Mouse (Mus musculus) kidney, embryonic 16.5 days (tissue): ENCODE results near the gene Mmp2. TPM values are rescaled to one million over a fixed set of nuclear protein-coding genes. Genes with fewer than 3 reads are reported as not detected.

Experiments
- ATAC-seq: fragments of 200-750 bp; cut with Nextera tagmentation; 2 replicates; pipeline ENCODE4 v1.8.0; 2017; ENCODE audit warnings: moderate TSS enrichment; ENCODE audit not compliant: low FRiP score, low TSS enrichment
- H3K27ac ChIP-seq: fragments of 300-500 bp; sonication (generic); 2 replicates; pipeline ENCODE4 v1.5.1; 2014; ENCODE audit warnings: low read length
- H3K27me3 ChIP-seq: fragments of 300-500 bp; sonication (generic); 2 replicates; pipeline ENCODE4 v1.6.1; 2014; ENCODE audit warnings: low read length, control low read depth, mixed read lengths; ENCODE audit not compliant: insufficient read depth
- H3K36me3 ChIP-seq: fragments of 300-500 bp; sonication (generic); 2 replicates; pipeline ENCODE4 v1.6.1; 2014; ENCODE audit warnings: low read length, control low read depth, mixed read lengths; ENCODE audit not compliant: insufficient read depth
- H3K4me1 ChIP-seq: fragments of 300-500 bp; sonication (generic); 2 replicates; pipeline ENCODE4 v1.6.1; 2014; ENCODE audit warnings: low read length, control low read depth, mixed read lengths; ENCODE audit not compliant: insufficient read depth
- H3K4me2 ChIP-seq: fragments of 300-500 bp; sonication (generic); replicated peaks from 2 replicates; pipeline ENCODE4 v1.6.1; 2014; ENCODE audit warnings: low read depth, low read length
- H3K4me3 ChIP-seq: fragments of 300-500 bp; sonication (generic); 2 replicates; pipeline ENCODE4 v1.5.1; 2014; ENCODE audit warnings: mild to moderate bottlenecking, low read length
- H3K9ac ChIP-seq: fragments of 300-500 bp; sonication (generic); replicated peaks from 2 replicates; pipeline ENCODE4 v1.6.1; 2014; ENCODE audit warnings: low read length
- H3K9me3 ChIP-seq: fragments of 300-500 bp; sonication (generic); 2 replicates; pipeline ENCODE4 v1.6.1; 2016; ENCODE audit warnings: low read length, control low read depth
- WGBS: fragments of 180-500 bp; shearing (Covaris S2); extraction: QIAGEN DNeasy Blood & Tissue Kit; methylation state at CpG from one replicate; pipeline ENCODE4 v1.1.7; 2014; 5-methylcytosine and 5-hydroxymethylcytosine counted together
- polyA plus RNA-seq: library from polyadenylated mRNA; unstranded; fragments of >200 nt; fragmentation: Nextera tagmentation; extraction: Ambion mirVana; gene quantifications from 2 replicates; pipeline ENCODE4 v1.2.1, GENCODE M21; 2015

The Mmp2 gene
- polyA plus RNA-seq, 1 experiment from 2014 or later: 148 TPM

DNA sequence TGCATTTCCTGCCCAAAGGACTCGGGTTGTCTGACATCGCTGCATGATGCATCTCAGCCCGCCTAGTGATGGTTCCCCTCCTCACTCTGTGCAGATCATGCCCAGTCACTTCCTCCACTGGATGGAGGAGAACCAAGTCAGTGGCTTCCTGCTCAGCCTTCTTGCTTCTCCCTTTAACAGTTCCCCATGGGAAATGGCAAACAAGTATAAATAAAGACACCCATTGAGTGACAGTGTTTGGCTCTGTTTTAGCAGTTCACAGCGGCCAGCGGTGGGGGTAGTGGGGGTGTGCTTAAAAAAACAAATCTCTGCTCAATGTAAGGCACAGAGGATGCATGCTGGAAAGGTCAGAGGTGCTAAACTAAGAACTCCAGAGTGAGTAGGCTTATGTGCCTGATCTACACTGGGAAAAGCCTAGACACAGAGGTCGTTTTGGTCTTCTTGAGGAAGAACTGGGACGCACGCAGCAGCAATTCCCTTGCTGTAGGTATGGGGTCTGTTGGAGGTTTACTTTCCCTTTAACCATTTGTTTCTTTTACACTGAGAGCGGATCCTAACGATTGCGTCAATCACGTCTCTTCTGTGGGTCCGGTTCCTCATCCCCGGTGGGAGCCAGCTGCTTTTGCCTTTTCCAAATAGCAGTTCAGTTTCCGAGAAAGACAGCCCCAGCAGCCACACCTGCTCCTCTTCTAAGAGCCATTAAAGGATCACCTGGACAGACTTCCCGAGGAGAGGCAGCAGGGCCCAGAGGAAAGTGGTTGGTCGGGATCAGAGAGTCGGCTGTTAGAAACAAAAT, 26.3 kb downstream of the Mmp2 start:
- Histone ChIP-seq H3K27me3 (no peaks in the 10 kb centered on the region), H3K9me3 (no peaks in the 10 kb centered on the region), H3K27ac (no peak overlapping the region), H3K36me3 (no peaks in the 10 kb centered on the region), H3K4me3 (no peak overlapping the region), H3K4me1 (peaks cover 44% of the 10 kb centered on the region), H3K9ac (no peak overlapping the region), H3K4me2 (no peak overlapping the region)
- no peak for ATAC-seq
- 39% methylated on average over 18 of the region's 18 CpGs for WGBS

- no peak for ATAC-seq
- Histone ChIP-seq H3K4me3 (peak overlapping the region; percentile 63; the same call in 1 of the 2 replicates), H3K36me3 (no peaks in the 10 kb centered on the region), H3K9ac (no peak overlapping the region), H3K4me2 (peak overlapping the region; percentile 71; the same call in 1 of the 2 replicates), H3K27ac (no peak overlapping the region), H3K27me3 (no peaks in the 10 kb centered on the region), H3K9me3 (no peaks in the 10 kb centered on the region), H3K4me1 (peaks cover 33% of the 10 kb centered on the region)
- WGBS: 90% methylated on average over 3 of the region's 3 CpGs
These were observed 27.6 kb downstream of the Mmp2 start for GRCm38 (mm10) chr8:92854673-92855072.

- H3K36me3 ChIP-seq: no peaks in the 10 kb centered on the region
- 1% methylated on average over 50 of the region's 50 CpGs for WGBS
- H3K27ac ChIP-seq: no peak within 1 kb of the TSS
- no peaks in the 10 kb centered on the region for H3K9me3 ChIP-seq
- ATAC-seq: peak; percentile 72
- H3K4me3 ChIP-seq: peak within 1 kb of the TSS; percentile 63
- H3K9ac ChIP-seq: peak within 1 kb of the TSS; percentile 74
- peaks cover 27% of the 10 kb centered on the region for H3K4me1 ChIP-seq
- H3K4me2 ChIP-seq: peak within 1 kb of the TSS; percentile 71
- no peaks in the 10 kb centered on the region for H3K27me3 ChIP-seq
These were observed 28.2 kb downstream of the Mmp2 start, which contains the start of gene Lpcat2 for GRCm38 (mm10) chr8:92855171-92855894. Gene Lpcat2 (plus strand): TSS chr8:92855339.

GRCm38 (mm10) chr8:92856273-92856986, 29.3 kb downstream of the Mmp2 start:
- no peak overlapping the region for H3K27ac ChIP-seq
- no peak overlapping the region for H3K4me3 ChIP-seq
- no peaks in the 10 kb centered on the region for H3K27me3 ChIP-seq
- peak overlapping the region; percentile 71 for H3K4me2 ChIP-seq
- H3K9ac ChIP-seq: no peak overlapping the region
- 75% methylated on average over 7 of the region's 7 CpGs for WGBS
- H3K9me3 ChIP-seq: no peaks in the 10 kb centered on the region
- ATAC-seq: no peak
- H3K4me1 ChIP-seq: peaks cover 19% of the 10 kb centered on the region
- H3K36me3 ChIP-seq: no peaks in the 10 kb centered on the region

- Histone ChIP-seq H3K4me1 (peaks cover 8% of the 10 kb centered on the region), H3K4me2 (no peak overlapping the region), H3K4me3 (no peak overlapping the region), H3K9ac (no peak overlapping the region), H3K9me3 (0 out of 2 replicates have a peak, but pooled peaks cover 3% of the 10 kb centered on the region), H3K36me3 (no peaks in the 10 kb centered on the region), H3K27me3 (no peaks in the 10 kb centered on the region), H3K27ac (no peak overlapping the region)
- no peak for ATAC-seq
- WGBS: 82% methylated on average over 14 of the region's 14 CpGs
These were observed 31.5 kb downstream of the Mmp2 start for GRCm38 (mm10) chr8:92858475-92859182.

DNA sequence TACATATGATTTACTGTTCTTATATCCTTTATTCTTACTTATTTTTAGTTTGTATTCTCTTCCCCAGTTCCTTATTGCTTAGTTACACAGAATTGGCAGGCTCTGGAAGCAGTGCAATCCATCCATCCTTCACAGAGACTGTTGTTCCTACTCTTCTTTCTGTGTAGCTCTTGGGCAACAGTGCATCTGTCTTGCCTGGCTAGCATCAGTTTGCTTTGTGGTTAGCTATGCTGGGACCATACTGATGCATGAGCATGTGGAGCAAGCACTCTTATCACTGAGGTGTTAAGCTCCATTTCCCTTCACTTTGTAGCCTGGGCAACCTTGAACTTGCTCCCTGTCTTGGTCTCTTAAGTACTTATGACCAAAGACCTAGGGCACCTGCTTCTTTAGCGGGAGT, 34.9 kb downstream of the Mmp2 start:
- Histone ChIP-seq H3K4me3 (no peak overlapping the region), H3K9me3 (0 out of 2 replicates have a peak, but pooled peaks cover 3% of the 10 kb centered on the region), H3K4me2 (no peak overlapping the region), H3K36me3 (no peaks in the 10 kb centered on the region), H3K9ac (no peak overlapping the region), H3K27ac (no peak overlapping the region), H3K4me1 (no peaks in the 10 kb centered on the region), H3K27me3 (no peaks in the 10 kb centered on the region)
- ATAC-seq: no peak
- WGBS: 88% methylated on average over 1 of the region's 1 CpGs

- H3K4me3 ChIP-seq: no peak overlapping the region
- H3K9me3 ChIP-seq: no peaks in the 10 kb centered on the region
- no peak overlapping the region for H3K9ac ChIP-seq
- 0 out of 2 replicates have a peak overlapping the region, but pooled peaks have one; percentile 4 for H3K27ac ChIP-seq
- H3K36me3 ChIP-seq: no peaks in the 10 kb centered on the region
- 7% methylated on average over 7 of the region's 7 CpGs for WGBS
- no peak overlapping the region; the same call in 1 of the 2 replicates for H3K4me2 ChIP-seq
- H3K4me1 ChIP-seq: peaks cover 10% of the 10 kb centered on the region
- ATAC-seq: peak; percentile 59; the same call in 1 of the 2 replicates
- no peaks in the 10 kb centered on the region for H3K27me3 ChIP-seq
These were observed 43.2 kb downstream of the Mmp2 start for GRCm38 (mm10) chr8:92870281-92870680.

GRCm38 (mm10) chr8:92872063-92872759, 45.1 kb downstream of the Mmp2 start:
- no peak overlapping the region for H3K9ac ChIP-seq
- H3K27ac ChIP-seq: no peak overlapping the region
- H3K4me3 ChIP-seq: no peak overlapping the region
- no peaks in the 10 kb centered on the region for H3K27me3 ChIP-seq
- H3K9me3 ChIP-seq: no peaks in the 10 kb centered on the region
- 54% methylated on average over 10 of the region's 10 CpGs for WGBS
- peaks cover 10% of the 10 kb centered on the region for H3K4me1 ChIP-seq
- H3K36me3 ChIP-seq: no peaks in the 10 kb centered on the region
- H3K4me2 ChIP-seq: no peak overlapping the region
- ATAC-seq: no peak

DNA sequence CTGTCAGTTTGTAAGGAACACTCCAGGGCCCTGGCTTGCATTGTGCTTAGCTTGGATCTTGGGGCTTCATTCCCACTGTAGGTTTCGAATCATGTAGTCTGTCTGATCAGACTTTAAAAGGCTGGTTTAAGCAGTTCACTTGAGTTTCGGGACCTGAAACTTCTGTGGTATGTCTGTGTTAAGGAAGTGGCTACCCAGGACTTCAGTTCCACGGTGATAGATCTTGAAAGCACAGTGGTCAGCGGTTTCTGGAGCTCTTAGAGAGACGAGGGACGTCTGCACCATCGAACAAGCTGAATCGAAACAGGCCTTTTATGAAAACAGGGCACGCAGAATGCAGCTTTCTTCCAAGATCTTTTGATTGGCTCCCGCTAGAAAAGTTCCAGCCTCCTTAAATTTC, 48.7 kb downstream of the Mmp2 start:
- Histone ChIP-seq H3K9ac (no peak overlapping the region), H3K4me1 (peaks cover under 1% of the 10 kb centered on the region), H3K36me3 (peaks cover 3% of the 10 kb centered on the region; the same call in 1 of the 2 replicates)

More for the DNA sequence above, 48.7 kb downstream of the Mmp2 start:
- H3K9me3 ChIP-seq: 0 out of 2 replicates have a peak, but pooled peaks cover 4% of the 10 kb centered on the region
- H3K27ac ChIP-seq: no peak overlapping the region
- 89% methylated on average over 10 of the region's 10 CpGs for WGBS
- H3K4me3 ChIP-seq: no peak overlapping the region
- no peak for ATAC-seq
- H3K27me3 ChIP-seq: no peaks in the 10 kb centered on the region
- no peak overlapping the region for H3K4me2 ChIP-seq
